Mouse (Mus musculus) bone marrow, adult 2 months (tissue): ENCODE data around the gene Wscd2. TPM values are rescaled to one million over a fixed set of nuclear protein-coding genes. Genes with fewer than 3 reads are reported as not detected.

Experiments used
- H3K27ac ChIP-seq: fragments of 200-500 bp; 2 replicates; pipeline ENCODE4 v1.5.1; 2012; ENCODE audit warnings: low read depth, mild to moderate bottlenecking, control low read depth, inconsistent platforms, low read length; ENCODE audit not compliant: control insufficient read depth, poor library complexity, insufficient read depth
- H3K4me1 ChIP-seq: fragments of 200-500 bp; 2 replicates; pipeline ENCODE4 v1.6.1; 2011; ENCODE audit warnings: low read length; ENCODE audit not compliant: control insufficient read depth, insufficient read depth
- H3K4me3 ChIP-seq: fragments of 200-500 bp; replicated peaks from 2 replicates; pipeline ENCODE3; 2011; ENCODE audit warnings: mild to moderate bottlenecking, low read depth, low read length, control low read depth; ENCODE audit not compliant: control insufficient read depth
- CTCF ChIP-seq: fragments of 200-500 bp; IDR thresholded peaks from 2 replicates; pipeline ENCODE4 v1.5.1; 2011; ENCODE audit warnings: low read length, control low read depth; ENCODE audit not compliant: control insufficient read depth, insufficient read depth
- POLR2A ChIP-seq: fragments of 200-500 bp; IDR thresholded peaks from 2 replicates; pipeline ENCODE4 v1.6.1; 2011; ENCODE audit warnings: low read depth, mild to moderate bottlenecking, control low read depth, low read length, borderline replicate concordance; ENCODE audit not compliant: control insufficient read depth
- WGBS: fragments of 180-500 bp; shearing (Covaris S2); methylation state at CpG from one replicate; pipeline ENCODE4 v1.1.7; 2018; 5-methylcytosine and 5-hydroxymethylcytosine counted together
- polyA plus RNA-seq: library from polyadenylated mRNA; stranded (reverse); fragments of >200 nt; gene quantifications from 2 replicates; pipeline ENCODE4 v1.2.4, GENCODE M21; 2011; ENCODE audit warnings: low replicate concordance; ENCODE audit not compliant: missing spikeins, insufficient read depth, insufficient read length

The Wscd2 gene
- polyA plus RNA-seq, 1 experiment, result 0.30 TPM

DNA sequence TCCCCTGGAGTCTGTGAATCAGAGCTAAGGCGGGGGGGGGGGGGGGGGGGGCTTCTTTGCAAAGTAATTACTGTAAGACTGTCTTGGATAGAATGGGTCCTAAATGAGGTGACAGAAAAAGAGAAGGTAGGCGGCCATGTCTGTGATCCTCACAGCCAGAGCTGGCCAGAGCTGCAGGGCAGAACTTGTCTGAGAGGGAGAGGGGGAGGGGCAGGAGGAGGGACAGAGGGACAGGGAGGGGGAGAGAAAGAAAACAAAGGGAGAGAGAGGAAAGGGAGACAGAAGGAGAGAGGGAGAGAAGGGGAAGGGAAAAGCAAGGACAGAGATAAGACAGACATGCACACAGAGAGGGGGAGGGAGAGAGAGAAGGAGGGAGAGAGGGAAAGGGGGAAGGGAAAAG, 132.9 kb downstream of the Wscd2 start:
- no peak for TF ChIP-seq POLR2A
- TF ChIP-seq CTCF, result no peak
- H3K4me3 ChIP-seq, result no peak overlapping the region
- 52% methylated on average over 2 of the region's 2 CpGs for WGBS
- H3K4me1 ChIP-seq, result peaks cover 5% of the 10 kb centered on the region; the same call in 1 of the 2 replicates
- no peak overlapping the region for H3K27ac ChIP-seq

DNA sequence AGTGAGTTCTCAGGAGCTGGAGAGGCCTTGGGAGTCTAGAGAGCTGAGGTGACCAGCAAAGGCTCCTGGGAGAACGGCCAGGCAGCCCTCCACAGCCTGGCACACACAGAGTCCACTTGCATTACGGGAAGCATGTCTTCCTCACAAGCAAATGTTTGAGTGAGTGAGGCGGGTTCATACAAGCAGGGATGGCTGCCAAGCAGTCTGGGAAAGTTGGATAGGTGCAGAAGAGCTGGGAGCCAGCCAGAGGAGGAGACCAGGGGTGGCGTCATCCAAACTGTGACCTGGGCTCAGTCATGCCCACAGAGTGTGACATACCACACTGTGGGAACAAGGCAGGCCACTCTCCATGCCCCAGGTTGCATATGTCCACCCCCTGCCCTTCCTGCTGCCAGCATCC, 134.9 kb downstream of the Wscd2 start:
- WGBS, result 77% methylated on average over 4 of the region's 4 CpGs
- H3K4me3 ChIP-seq, result no peak overlapping the region
- no peak overlapping the region for H3K27ac ChIP-seq
- no peak for TF ChIP-seq CTCF
- no peak for TF ChIP-seq POLR2A
- H3K4me1 ChIP-seq, result peaks cover 5% of the 10 kb centered on the region; the same call in 1 of the 2 replicates

DNA sequence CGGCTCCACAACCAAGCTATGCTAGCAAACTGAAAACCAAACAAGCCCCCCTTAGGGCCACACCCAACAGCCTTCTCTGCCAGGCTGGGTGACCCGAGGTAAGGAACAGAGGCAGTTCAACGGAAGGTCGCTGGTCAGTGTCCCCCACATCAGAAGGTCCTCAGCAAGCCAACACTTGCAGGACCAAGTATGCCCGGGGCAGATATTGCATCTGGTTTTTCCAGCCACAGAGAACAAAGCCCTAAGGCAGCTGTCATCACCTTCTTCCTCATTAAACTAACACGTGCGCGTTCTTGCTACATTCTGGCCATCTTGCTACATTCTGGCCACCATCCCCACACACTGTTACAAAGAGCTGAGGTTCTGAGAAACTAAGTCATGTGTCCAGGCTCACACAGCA, 136.2 kb downstream of the Wscd2 start:
- Histone ChIP-seq H3K4me1 (peaks cover 4% of the 10 kb centered on the region; the same call in 1 of the 2 replicates), H3K27ac (no peak overlapping the region; the same call in 1 of the 2 replicates), H3K4me3 (no peak overlapping the region)
- 42% methylated on average over 8 of the region's 8 CpGs for WGBS
- no peak for TF ChIP-seq CTCF

DNA sequence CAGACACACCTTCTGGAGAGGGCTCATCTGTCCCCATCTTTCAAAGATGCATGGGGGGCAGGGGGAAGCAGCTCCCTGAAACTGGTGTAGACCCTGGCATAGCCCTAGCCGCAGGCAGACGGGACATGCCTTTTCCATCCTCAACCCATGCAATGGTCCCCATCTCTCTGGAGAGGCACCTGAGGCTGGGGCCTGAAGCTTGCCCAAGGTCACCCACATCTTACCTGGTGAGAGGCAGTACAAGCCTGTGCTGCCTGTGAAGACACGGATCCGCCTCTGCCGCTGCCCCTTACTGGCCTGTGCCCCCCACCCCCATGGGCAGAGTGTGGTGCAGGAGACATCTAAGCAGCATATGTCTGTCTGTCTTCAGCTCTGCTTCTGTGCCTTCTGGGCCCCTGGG, 136.9 kb downstream of the Wscd2 start:
- TF ChIP-seq CTCF, result no peak
- TF ChIP-seq POLR2A, result no peak
- Histone ChIP-seq H3K4me3 (no peak overlapping the region), H3K4me1 (peaks cover 3% of the 10 kb centered on the region; the same call in 1 of the 2 replicates), H3K27ac (no peak overlapping the region)
- 90% methylated on average over 5 of the region's 5 CpGs for WGBS

DNA sequence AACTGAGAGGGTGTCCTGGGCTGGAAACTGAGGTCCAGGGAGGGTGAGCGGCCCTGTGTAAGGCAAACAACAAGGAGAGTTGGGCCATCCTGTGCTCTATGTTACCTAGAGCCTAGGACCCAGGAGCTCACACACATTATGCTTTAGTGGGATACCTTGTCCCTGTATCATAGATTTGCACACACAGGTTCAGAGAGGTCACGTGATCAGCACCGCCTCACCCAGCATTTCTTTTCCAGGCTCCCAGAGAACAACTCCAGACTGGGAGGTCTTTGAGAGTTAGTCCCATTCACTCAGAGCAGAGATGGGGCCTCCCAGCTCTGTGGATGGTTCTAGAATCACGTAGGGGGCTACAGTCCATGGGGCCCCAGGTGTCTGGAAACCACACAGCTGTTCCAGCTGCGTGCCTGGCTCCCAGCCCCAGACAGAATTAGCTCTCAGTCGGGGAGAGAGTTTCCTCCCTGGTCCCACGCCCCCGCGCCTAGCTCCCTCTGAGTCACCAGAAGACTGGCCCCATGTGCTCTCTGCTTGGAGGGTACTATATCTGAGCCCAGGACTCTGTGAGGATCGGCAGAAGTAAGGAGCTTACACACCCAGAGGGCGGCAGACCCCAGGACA, 137.8 kb downstream of the Wscd2 start:
- peaks cover 3% of the 10 kb centered on the region; the same call in 1 of the 2 replicates for H3K4me1 ChIP-seq
- WGBS, result 37% methylated on average over 11 of the region's 11 CpGs

DNA sequence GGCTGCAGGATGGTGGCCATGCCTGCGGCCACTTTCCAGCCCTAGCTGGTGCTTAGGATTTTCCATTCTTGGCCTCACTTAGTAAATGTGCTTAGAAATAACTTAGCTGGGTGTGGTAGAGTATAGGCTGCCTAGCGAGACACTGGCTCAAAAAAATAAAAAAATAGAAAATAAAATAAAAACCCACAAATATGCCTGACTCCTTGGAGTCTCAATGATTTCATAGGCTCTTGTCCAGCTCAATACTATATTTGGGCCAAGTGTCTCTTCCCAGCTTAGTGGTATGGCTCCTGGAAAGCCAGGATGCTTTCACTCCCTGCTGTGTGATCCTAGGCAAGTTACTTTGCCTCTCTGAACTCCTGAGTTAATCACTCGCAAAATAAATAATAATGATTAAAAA, 139.1 kb downstream of the Wscd2 start:
- H3K4me3 ChIP-seq, result no peak overlapping the region
- peaks cover 3% of the 10 kb centered on the region; the same call in 1 of the 2 replicates for H3K4me1 ChIP-seq
- H3K27ac ChIP-seq, result no peak overlapping the region
- TF ChIP-seq POLR2A (no peak), CTCF (no peak)
- 80% methylated on average over 3 of the region's 3 CpGs for WGBS

More for the DNA sequence above, 137.8 kb downstream of the Wscd2 start:
- no peak overlapping the region for H3K27ac ChIP-seq
- no peak overlapping the region for H3K4me3 ChIP-seq
- no peak for TF ChIP-seq POLR2A
- no peak for TF ChIP-seq CTCF

DNA sequence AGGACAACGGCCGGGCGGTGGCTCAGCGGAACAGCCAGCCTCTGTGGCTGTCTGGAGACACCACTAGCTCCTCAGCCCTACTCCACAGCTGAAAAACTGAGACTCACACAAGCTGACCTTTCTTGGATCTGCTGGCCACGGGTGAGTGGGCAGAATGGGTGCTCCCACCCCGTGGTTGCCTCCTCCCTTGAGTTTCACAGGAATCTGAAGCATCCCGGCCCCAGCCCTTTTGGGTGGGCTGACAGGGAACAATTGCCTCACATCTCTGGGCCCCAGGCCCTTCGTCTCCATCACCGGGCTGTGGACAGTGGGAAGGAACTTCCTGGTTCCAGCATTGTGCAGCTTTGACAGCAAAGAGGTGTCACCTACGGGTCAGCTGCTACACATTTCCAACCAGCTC, 140.0 kb downstream of the Wscd2 start:
- Histone ChIP-seq H3K4me3 (no peak overlapping the region), H3K4me1 (peaks cover 7% of the 10 kb centered on the region)
- 63% methylated on average over 10 of the region's 10 CpGs for WGBS

DNA sequence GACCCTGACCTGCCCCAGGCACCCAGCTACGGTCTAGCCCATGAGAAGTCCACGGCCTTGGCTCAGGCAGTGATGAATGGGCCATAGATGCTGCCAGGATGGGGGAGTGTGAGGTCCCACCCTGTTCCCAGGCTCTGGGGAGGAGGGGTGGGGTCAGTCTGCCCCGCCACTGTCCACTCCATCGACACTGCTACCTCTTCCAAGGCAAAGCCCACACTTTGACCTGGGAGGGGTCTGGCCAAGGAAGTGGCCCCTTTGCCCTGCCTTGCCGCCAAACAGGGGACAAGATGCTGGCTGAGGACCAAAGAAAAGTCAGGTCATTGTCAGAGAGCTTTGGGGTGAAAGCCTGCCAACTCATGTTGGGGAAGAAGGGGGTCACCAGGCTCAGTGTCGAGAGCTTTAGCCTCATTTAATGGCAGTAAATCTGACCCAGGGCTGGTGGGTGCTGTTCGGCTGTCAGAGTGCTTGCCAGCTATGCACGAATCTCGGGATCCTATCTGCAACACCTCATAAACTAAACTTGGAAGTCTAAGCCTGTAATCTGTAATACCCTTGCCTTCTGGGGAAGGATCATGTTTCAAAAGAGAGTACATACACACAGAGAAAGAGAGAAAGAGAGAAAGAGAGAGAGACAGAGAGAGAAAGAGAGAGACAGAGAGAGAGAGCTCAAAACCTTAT, 143.0 kb downstream of the Wscd2 start:
- H3K4me1 ChIP-seq, result peaks cover 4% of the 10 kb centered on the region
- WGBS, result 67% methylated on average over 9 of the region's 9 CpGs
- no peak overlapping the region for H3K4me3 ChIP-seq
- H3K27ac ChIP-seq, result no peak overlapping the region
- TF ChIP-seq POLR2A, result no peak
- no peak for TF ChIP-seq CTCF

More for the DNA sequence above, 140.0 kb downstream of the Wscd2 start:
- TF ChIP-seq CTCF (no peak), POLR2A (no peak)
- H3K27ac ChIP-seq, result no peak overlapping the region
